Mouse (Mus musculus): ENCODE data around the gene Stk32c. TPM values are rescaled to one million over a fixed set of nuclear protein-coding genes. Genes with fewer than 3 reads are reported as not detected.

The Stk32c gene
- polyA plus RNA-seq, 1 experiment, result not detected

DNA sequence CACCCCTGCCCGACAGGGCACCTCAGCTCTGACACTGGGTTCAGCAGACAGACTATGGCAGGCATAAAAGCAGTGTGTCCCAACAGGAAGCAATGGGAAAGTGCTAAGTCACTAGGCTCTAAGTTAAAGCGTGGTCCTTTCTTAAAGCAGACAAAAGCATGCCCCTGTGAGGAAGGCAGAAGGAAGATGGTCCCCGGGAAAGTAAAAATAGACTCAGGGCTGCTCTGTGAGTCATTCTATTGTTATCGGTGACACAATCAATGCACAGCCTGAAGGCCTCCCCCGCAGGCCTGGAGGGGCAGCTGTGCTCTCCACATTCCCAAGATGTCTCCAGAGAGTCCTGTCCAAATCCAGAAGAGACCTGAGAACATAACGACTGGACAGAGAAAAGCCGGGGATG, 67.2 kb downstream of the Stk32c start:
- no peaks in the 10 kb centered on the region; the same call in 1 of the 2 replicates for H3K27me3 ChIP-seq (ENCODE audit: control insufficient read depth)

DNA sequence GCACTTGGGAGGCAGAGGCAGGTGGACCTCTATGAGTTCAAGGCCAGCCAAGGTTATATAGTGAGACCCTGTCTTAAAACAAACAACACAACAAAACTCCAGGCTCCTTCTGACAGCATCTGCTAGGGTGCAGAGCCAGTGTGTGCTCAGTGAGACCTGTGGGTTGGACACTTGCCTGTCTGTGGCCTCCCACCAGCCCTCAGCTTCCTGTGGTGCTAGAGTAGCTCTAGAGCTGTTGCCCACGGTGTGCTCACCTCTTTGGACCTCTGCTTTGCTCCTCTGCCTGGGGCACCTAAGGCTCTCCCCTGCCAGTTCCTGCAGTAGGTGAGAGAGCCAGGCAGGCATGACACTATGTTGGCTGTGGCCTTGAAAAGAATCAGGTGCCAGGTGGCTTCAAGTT, 69.3 kb downstream of the Stk32c start:
- TF ChIP-seq TAL1 (IDR thresholded peaks at IDR 0.05; ENCODE audit: low read length), result no peak
- TF ChIP-seq GATA1 (IDR thresholded peaks at IDR 0.05; ENCODE audit: low read length), result no peak
- Histone ChIP-seq H3K9me3 (ENCODE audit: control insufficient read depth, low read length) (no peaks in the 10 kb centered on the region), H3K27me3 (ENCODE audit: control insufficient read depth) (no peaks in the 10 kb centered on the region), H3K4me3 (replicated peaks) (no peak overlapping the region), H3K36me3 (ENCODE audit: control insufficient read depth) (no peaks in the 10 kb centered on the region), H3K4me1 (ENCODE audit: control insufficient read depth) (no peaks in the 10 kb centered on the region)

More for the DNA sequence above, 67.2 kb downstream of the Stk32c start:
- Histone ChIP-seq H3K4me3 (replicated peaks) (no peak overlapping the region), H3K36me3 (ENCODE audit: control insufficient read depth) (no peaks in the 10 kb centered on the region), H3K4me1 (ENCODE audit: control insufficient read depth) (no peaks in the 10 kb centered on the region), H3K9me3 (ENCODE audit: control insufficient read depth, low read length) (no peaks in the 10 kb centered on the region)
- no peak for TF ChIP-seq GATA1 (IDR thresholded peaks at IDR 0.05; ENCODE audit: low read length)
- TF ChIP-seq TAL1 (IDR thresholded peaks at IDR 0.05; ENCODE audit: low read length), result no peak

DNA sequence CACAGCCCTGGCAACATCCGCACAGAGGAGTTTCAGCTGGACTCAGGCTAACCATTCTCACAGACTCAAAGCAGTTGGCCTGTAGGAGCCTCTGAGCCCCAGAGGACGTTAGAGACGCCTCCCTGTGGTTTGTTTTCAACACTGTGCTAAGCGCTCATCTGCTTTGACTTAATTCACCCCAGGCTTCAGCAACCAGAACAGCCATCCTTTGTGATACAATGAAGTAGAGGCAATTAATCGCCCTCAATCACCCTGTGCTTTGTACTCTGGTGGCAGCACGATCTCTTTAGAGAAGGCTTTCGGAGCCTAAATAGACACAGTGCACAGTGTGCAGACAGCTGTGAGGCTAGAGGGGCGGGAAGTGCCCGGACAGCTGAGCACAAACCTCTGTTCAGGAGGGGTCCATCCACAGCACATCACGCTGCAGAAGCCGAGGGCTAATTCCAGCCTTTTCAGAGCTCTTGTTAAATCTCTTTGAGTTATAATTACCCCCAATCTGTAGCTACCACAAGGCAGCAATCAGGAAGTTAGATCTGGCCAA, 73.1 kb downstream of the Stk32c start:
- no peaks in the 10 kb centered on the region for H3K4me1 ChIP-seq (ENCODE audit: control insufficient read depth)
- no peaks in the 10 kb centered on the region for H3K36me3 ChIP-seq (ENCODE audit: control insufficient read depth)
- TF ChIP-seq GATA1 (IDR thresholded peaks at IDR 0.05; ENCODE audit: low read length) (no peak), TAL1 (IDR thresholded peaks at IDR 0.05; ENCODE audit: low read length) (no peak)
- no peaks in the 10 kb centered on the region for H3K9me3 ChIP-seq (ENCODE audit: control insufficient read depth, low read length)
- no peak overlapping the region for H3K4me3 ChIP-seq (replicated peaks)
- no peaks in the 10 kb centered on the region for H3K27me3 ChIP-seq (ENCODE audit: control insufficient read depth)

DNA sequence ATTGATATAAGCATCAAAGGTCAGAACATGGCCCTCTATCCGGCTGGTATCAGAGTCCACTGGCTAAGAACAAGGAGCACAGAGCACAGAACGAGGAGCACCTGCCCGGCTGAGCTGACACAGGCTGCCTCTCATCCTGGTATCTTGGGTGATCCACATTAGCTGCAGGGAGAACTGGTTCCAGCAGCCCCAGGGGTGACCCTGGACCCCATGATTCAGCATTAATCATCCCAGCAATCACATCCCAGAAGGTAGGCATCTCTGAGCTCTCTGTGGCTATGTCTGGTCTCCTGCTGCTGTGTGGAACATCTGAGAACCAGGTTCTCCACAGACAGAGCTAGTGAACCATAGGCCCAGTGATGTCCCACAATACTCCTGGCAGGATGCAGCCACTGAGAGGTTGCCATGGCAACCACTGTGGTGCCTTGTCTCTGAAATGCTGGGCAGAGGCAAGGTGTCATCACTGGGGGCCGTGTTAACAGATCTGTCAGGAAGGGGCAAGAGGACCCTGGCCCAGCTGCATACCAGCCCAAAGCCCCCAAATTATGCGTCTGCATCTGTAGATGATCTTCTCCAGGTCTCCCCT, 76.1 kb downstream of the Stk32c start:
- no peak for TF ChIP-seq GATA1 (IDR thresholded peaks at IDR 0.05; ENCODE audit: low read length)
- TF ChIP-seq TAL1 (IDR thresholded peaks at IDR 0.05; ENCODE audit: low read length), result no peak
- Histone ChIP-seq H3K9me3 (ENCODE audit: control insufficient read depth, low read length) (no peaks in the 10 kb centered on the region), H3K4me3 (replicated peaks) (no peak overlapping the region), H3K27me3 (ENCODE audit: control insufficient read depth) (no peaks in the 10 kb centered on the region), H3K4me1 (ENCODE audit: control insufficient read depth) (no peaks in the 10 kb centered on the region), H3K36me3 (ENCODE audit: control insufficient read depth) (no peaks in the 10 kb centered on the region)

DNA sequence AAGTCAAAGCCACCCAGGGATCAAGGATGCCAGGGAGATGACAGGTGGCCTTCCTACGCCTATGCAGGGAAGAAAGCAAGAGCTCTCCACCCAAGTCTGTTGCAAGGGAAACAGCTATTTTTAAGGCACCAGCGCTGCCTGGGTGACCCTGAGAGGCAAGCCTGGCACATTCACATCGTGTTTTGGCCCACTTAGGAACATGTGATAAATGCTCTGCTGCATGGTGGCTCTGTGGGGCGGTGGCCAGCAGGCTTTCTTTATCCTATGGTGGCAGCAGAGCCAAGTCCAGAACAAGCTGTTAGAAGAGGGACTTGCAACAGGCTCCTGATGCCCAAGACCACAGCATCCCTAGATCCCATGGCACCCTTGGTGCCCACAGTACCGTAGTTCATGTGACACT, 77.9 kb downstream of the Stk32c start:
- TF ChIP-seq TAL1 (IDR thresholded peaks at IDR 0.05; ENCODE audit: low read length) (no peak), GATA1 (IDR thresholded peaks at IDR 0.05; ENCODE audit: low read length) (no peak)
- Histone ChIP-seq H3K36me3 (ENCODE audit: control insufficient read depth) (no peaks in the 10 kb centered on the region), H3K4me3 (replicated peaks) (no peak overlapping the region), H3K4me1 (ENCODE audit: control insufficient read depth) (no peaks in the 10 kb centered on the region), H3K27me3 (ENCODE audit: control insufficient read depth) (no peaks in the 10 kb centered on the region), H3K9me3 (ENCODE audit: control insufficient read depth, low read length) (no peaks in the 10 kb centered on the region)

DNA sequence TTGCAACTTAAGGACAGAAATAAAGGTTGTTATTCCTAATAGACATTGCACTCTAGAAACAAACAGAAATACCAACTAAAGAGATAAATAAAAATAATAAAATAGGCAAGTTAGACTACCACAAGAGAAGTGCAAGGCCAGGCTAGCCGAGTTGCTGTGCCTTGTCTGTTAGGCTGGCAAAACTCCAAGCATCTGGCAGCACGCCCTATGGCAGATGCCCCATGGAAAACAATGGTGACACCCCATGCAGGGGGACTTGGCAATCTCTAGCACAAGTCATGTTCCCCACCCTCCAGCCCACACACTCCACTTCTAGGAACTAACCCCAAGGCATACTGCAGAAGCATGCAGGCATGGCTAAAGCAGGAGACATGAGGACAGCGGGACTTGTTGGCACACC, 79.7 kb downstream of the Stk32c start:
- H3K4me3 ChIP-seq (replicated peaks), result no peak overlapping the region
- H3K27me3 ChIP-seq (ENCODE audit: control insufficient read depth), result no peaks in the 10 kb centered on the region
- H3K4me1 ChIP-seq (ENCODE audit: control insufficient read depth), result no peaks in the 10 kb centered on the region
- no peaks in the 10 kb centered on the region for H3K36me3 ChIP-seq (ENCODE audit: control insufficient read depth)
- H3K9me3 ChIP-seq (ENCODE audit: control insufficient read depth, low read length), result no peaks in the 10 kb centered on the region
- TF ChIP-seq GATA1 (IDR thresholded peaks at IDR 0.05; ENCODE audit: low read length) (no peak), TAL1 (IDR thresholded peaks at IDR 0.05; ENCODE audit: low read length) (no peak)

DNA sequence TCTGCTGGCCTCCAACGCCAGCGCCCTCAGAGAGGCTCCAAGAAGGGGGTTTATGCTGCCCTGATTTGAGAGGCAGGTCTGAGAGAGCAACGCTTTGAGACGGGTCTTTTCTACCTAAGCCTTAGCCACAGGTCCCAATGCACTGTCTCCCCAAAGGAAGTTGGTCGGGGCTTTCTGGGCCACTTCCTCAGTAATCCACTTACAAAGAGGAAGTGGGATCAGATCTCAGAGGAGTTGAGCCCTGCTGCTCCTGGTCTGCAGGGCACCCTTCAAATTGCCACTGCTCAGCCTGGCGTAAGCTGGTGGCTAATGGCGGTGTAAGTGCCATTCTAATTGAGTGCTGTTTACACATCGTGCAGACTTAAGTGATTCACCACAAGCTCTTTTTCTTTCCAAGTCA, 81.6 kb downstream of the Stk32c start:
- no peak for TF ChIP-seq GATA1 (IDR thresholded peaks at IDR 0.05; ENCODE audit: low read length)
- no peak for TF ChIP-seq TAL1 (IDR thresholded peaks at IDR 0.05; ENCODE audit: low read length)
- Histone ChIP-seq H3K27me3 (ENCODE audit: control insufficient read depth) (no peaks in the 10 kb centered on the region), H3K9me3 (ENCODE audit: control insufficient read depth, low read length) (no peaks in the 10 kb centered on the region)

DNA sequence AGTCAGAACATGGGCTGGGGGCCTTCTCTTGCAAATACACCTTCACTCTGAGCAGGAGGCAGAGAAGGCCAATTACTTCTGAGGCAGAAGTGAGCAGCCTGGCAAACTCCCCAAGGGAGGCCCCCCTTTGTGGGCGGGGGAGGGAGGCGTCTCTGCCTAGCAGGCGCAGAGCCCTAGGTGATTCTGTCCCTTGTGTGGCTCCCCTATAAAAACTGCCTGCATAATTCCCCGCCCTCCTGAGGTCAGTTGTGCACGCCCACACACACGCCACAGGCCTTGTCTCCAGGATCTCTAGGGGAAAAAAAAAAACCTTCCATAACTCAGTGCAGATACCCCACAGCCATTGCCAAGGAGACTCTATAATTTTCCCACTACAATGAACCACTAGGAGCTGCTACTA, 82.7 kb downstream of the Stk32c start:
- Histone ChIP-seq H3K9me3 (ENCODE audit: control insufficient read depth, low read length) (no peaks in the 10 kb centered on the region), H3K4me3 (replicated peaks) (no peak overlapping the region), H3K27me3 (ENCODE audit: control insufficient read depth) (no peaks in the 10 kb centered on the region), H3K4me1 (ENCODE audit: control insufficient read depth) (no peaks in the 10 kb centered on the region), H3K36me3 (ENCODE audit: control insufficient read depth) (no peaks in the 10 kb centered on the region)
- TF ChIP-seq TAL1 (IDR thresholded peaks at IDR 0.05; ENCODE audit: low read length) (no peak), GATA1 (IDR thresholded peaks at IDR 0.05; ENCODE audit: low read length) (no peak)

More for the DNA sequence above, 81.6 kb downstream of the Stk32c start:
- Histone ChIP-seq H3K4me1 (ENCODE audit: control insufficient read depth) (no peaks in the 10 kb centered on the region), H3K4me3 (replicated peaks) (no peak overlapping the region), H3K36me3 (ENCODE audit: control insufficient read depth) (no peaks in the 10 kb centered on the region)

DNA sequence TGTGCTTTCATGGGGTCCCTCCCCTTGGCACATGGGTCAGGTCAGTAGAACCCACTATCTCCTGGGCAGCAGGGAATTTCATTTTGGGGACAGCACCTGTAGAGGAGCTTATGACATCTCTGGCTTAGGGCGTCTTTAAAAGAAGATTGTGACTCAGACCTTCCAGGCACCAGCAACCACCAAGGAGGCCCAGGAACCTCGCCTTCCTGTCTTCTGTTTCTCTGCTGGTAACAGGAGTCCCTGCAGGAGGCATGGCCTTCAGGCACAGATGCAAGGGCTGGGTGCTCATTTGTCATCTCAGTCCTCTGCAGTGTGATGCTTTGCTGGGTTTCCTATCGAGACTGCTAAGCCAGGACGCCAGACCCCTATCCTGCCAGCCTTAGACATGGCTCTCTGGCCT, 84.1 kb downstream of the Stk32c start:
- Histone ChIP-seq H3K4me3 (replicated peaks) (no peak overlapping the region), H3K27me3 (ENCODE audit: control insufficient read depth) (no peaks in the 10 kb centered on the region), H3K9me3 (ENCODE audit: control insufficient read depth, low read length) (no peaks in the 10 kb centered on the region), H3K4me1 (ENCODE audit: control insufficient read depth) (no peaks in the 10 kb centered on the region), H3K36me3 (ENCODE audit: control insufficient read depth) (no peaks in the 10 kb centered on the region)
- TF ChIP-seq TAL1 (IDR thresholded peaks at IDR 0.05; ENCODE audit: low read length), result no peak
- no peak for TF ChIP-seq GATA1 (IDR thresholded peaks at IDR 0.05; ENCODE audit: low read length)

DNA sequence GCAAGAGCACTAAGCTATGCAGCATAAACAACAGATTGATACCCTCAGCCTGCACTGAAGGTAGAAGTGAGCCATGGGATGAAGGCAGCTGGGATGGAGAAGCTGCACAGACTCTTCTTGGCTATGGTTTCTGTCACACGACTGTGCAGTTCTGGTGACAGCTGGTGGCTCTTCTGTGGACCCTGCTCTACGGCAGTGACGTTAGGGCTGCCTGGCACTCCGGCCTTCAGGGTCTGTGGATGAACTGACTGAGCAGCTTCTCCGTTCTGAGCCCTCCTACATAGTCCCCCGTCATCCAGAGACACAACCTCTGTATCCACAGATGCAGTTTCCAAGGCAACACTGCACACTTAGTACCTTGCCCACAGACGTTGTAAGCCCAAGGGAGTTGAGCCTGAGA, 86.6 kb downstream of the Stk32c start:
- Histone ChIP-seq H3K9me3 (ENCODE audit: control insufficient read depth, low read length) (no peaks in the 10 kb centered on the region), H3K4me1 (ENCODE audit: control insufficient read depth) (no peaks in the 10 kb centered on the region), H3K4me3 (replicated peaks) (no peak overlapping the region), H3K36me3 (ENCODE audit: control insufficient read depth) (no peaks in the 10 kb centered on the region), H3K27me3 (ENCODE audit: control insufficient read depth) (no peaks in the 10 kb centered on the region)
- no peak for TF ChIP-seq TAL1 (IDR thresholded peaks at IDR 0.05; ENCODE audit: low read length)
- TF ChIP-seq GATA1 (IDR thresholded peaks at IDR 0.05; ENCODE audit: low read length), result no peak
